8 mouse cellular contexts compared by ENCODE assay signal in the genomic region with DNA sequence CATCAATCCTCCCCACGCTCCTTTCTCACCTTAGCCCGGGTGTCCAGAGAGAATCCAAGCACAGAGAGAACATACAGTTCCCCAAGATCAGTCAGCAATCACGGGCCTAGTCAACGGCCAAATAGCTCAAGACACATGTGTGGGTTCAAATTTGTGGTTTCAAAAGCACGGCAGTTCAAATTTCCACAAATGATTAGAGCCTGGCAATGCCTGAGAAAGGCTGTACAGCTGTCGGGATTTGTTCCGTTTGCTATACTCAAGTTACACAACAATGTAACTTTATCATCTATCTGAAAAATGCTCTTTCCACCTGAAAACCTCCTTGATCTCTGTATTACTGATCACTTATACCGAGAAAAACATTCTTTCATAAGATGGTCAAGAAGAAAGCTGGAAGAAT. TPM values are rescaled to one million over a fixed set of nuclear protein-coding genes. Genes with fewer than 3 reads are reported as not detected.
A peak's percentile ranks its signal among the peaks of the same experiment; 100 is the strongest.
DNase-seq lines count a peak whose midpoint lies in the region; ATAC-seq lines count a peak whose summit lies in the region.

No protein-coding gene starts in this region.

- peaks cover 5% of the 10 kb centered on the region; the same call in 1 of the 2 replicates for H3K9me3 ChIP-seq in heart, embryonic 16.5 days (replicated peaks; ENCODE audit: control insufficient read depth, low read length)
- no peaks in the 10 kb centered on the region for H3K9me3 ChIP-seq in embryonic facial prominence, embryonic 11.5 days (replicated peaks; ENCODE audit: control insufficient read depth, low read length)
- H3K9me3 ChIP-seq in hindbrain, embryonic 15.5 days = no peaks in the 10 kb centered on the region
- no peaks in the 10 kb centered on the region for H3K9me3 ChIP-seq in midbrain, embryonic 14.5 days (ENCODE audit: control insufficient read depth, low read length)

- H3K4me3 ChIP-seq in heart, embryonic 16.5 days (ENCODE audit: low read length) = peak overlapping the region; percentile 80
- H3K4me3 ChIP-seq in embryonic facial prominence, embryonic 11.5 days (ENCODE audit: low read depth, low read length) = peak overlapping the region; percentile 60; the same call in 1 of the 2 replicates
- peak overlapping the region; percentile 83 for H3K4me3 ChIP-seq in hindbrain, embryonic 15.5 days
- H3K4me3 ChIP-seq in midbrain, embryonic 14.5 days (replicated peaks; ENCODE audit: low read depth, low read length) = peak overlapping the region; percentile 70

- DNase-seq in heart, postnatal 36 days = no peak
- peak; percentile 43 for DNase-seq in embryonic facial prominence, embryonic 11.5 days (ENCODE audit: low spot score)
- DNase-seq in midbrain, embryonic 14.5 days = no peak
- no peak for DNase-seq in cerebellum, adult 9-10 months
- no peak for DNase-seq in spleen, postnatal 36 days (ENCODE audit: low spot score in 2 of 2)
- no peak for DNase-seq in embryo, embryonic 11 days

- H3K27ac ChIP-seq in heart, embryonic 16.5 days (ENCODE audit: low read length) = 0 out of 2 replicates have a peak overlapping the region, but pooled peaks have one; percentile 29
- no peak overlapping the region for H3K27ac ChIP-seq in embryonic facial prominence, embryonic 11.5 days (replicated peaks; ENCODE audit: low read depth, low read length)
- H3K27ac ChIP-seq in hindbrain, embryonic 15.5 days (replicated peaks) = peak overlapping the region; percentile 93
- H3K27ac ChIP-seq in midbrain, embryonic 14.5 days (replicated peaks; ENCODE audit: low read depth, low read length) = peak overlapping the region; percentile 84; the same call in 1 of the 2 replicates

- H3K4me1 ChIP-seq in heart, embryonic 16.5 days (ENCODE audit: control insufficient read depth, insufficient read depth, low read length) = peaks cover 9% of the 10 kb centered on the region
- H3K4me1 ChIP-seq in embryonic facial prominence, embryonic 11.5 days (ENCODE audit: control insufficient read depth, insufficient read depth, low read length) = no peaks in the 10 kb centered on the region; the same call in 1 of the 2 replicates
- peaks cover 15% of the 10 kb centered on the region for H3K4me1 ChIP-seq in hindbrain, embryonic 15.5 days (replicated peaks)
- peaks cover 15% of the 10 kb centered on the region; the same call in 1 of the 2 replicates for H3K4me1 ChIP-seq in midbrain, embryonic 14.5 days (ENCODE audit: control insufficient read depth, insufficient read depth, low read length)

- peak overlapping the region; percentile 36; the same call in 1 of the 2 replicates for H3K9ac ChIP-seq in heart, embryonic 16.5 days (ENCODE audit: low read length)
- H3K9ac ChIP-seq in embryonic facial prominence, embryonic 11.5 days (replicated peaks; ENCODE audit: low read length) = no peak overlapping the region
- peak overlapping the region; percentile 81 for H3K9ac ChIP-seq in hindbrain, embryonic 15.5 days
- H3K9ac ChIP-seq in midbrain, embryonic 14.5 days (replicated peaks; ENCODE audit: low read length) = no peak overlapping the region

- peaks cover 3% of the 10 kb centered on the region; the same call in 1 of the 2 replicates for H3K27me3 ChIP-seq in heart, embryonic 16.5 days (ENCODE audit: control insufficient read depth, insufficient read depth, low read length)
- no peaks in the 10 kb centered on the region for H3K27me3 ChIP-seq in embryonic facial prominence, embryonic 11.5 days (ENCODE audit: control insufficient read depth, insufficient read depth, low read length)
- H3K27me3 ChIP-seq in hindbrain, embryonic 15.5 days = no peaks in the 10 kb centered on the region
- H3K27me3 ChIP-seq in midbrain, embryonic 14.5 days (ENCODE audit: control insufficient read depth, insufficient read depth, low read length) = no peaks in the 10 kb centered on the region

- intact Hi-C loops in heart, postnatal 36 days (cut with DNase I) = no loop called here

- no peaks in the 10 kb centered on the region for H3K36me3 ChIP-seq in heart, embryonic 16.5 days (ENCODE audit: control insufficient read depth, insufficient read depth)
- H3K36me3 ChIP-seq in embryonic facial prominence, embryonic 11.5 days (replicated peaks; ENCODE audit: control insufficient read depth, insufficient read depth, low read depth, low read length) = no peaks in the 10 kb centered on the region
- H3K36me3 ChIP-seq in hindbrain, embryonic 15.5 days = no peaks in the 10 kb centered on the region
- no peaks in the 10 kb centered on the region for H3K36me3 ChIP-seq in midbrain, embryonic 14.5 days (ENCODE audit: control insufficient read depth, insufficient read depth, low read length)

- no peak for ATAC-seq in heart, embryonic 16.5 days (replicated peaks; ENCODE audit: extremely low read depth, insufficient read depth, low FRiP score)
- ATAC-seq in embryonic facial prominence, embryonic 11.5 days (replicated peaks; ENCODE audit: insufficient number of reproducible peaks, low FRiP score, low TSS enrichment, low read depth) = no peak
- ATAC-seq in hindbrain, embryonic 15.5 days (ENCODE audit: low FRiP score, low read depth) = no peak
- no peak for ATAC-seq in midbrain, embryonic 14.5 days (ENCODE audit: low FRiP score, low TSS enrichment)

- peak overlapping the region; percentile 97 for H3K4me2 ChIP-seq in heart, embryonic 16.5 days (ENCODE audit: low read depth, low read length)
- peak overlapping the region; percentile 98 for H3K4me2 ChIP-seq in embryonic facial prominence, embryonic 11.5 days (ENCODE audit: low read depth, low read length)
- H3K4me2 ChIP-seq in hindbrain, embryonic 15.5 days = peak overlapping the region; percentile 94
- peak overlapping the region; percentile 69 for H3K4me2 ChIP-seq in midbrain, embryonic 14.5 days (ENCODE audit: low read length)

- 68% methylated on average over 8 of the region's 8 CpGs for WGBS in heart, embryonic 16.5 days
- WGBS in embryonic facial prominence, embryonic 11.5 days = 47% methylated on average over 8 of the region's 8 CpGs
- WGBS in hindbrain, embryonic 15.5 days = 65% methylated on average over 8 of the region's 8 CpGs
- 72% methylated on average over 8 of the region's 8 CpGs for WGBS in midbrain, embryonic 14.5 days

RNA-seq across cellular contexts. Expression of a gene that starts 0.5 kb away (rescaled TPM):
- polyA plus RNA-seq in heart, embryonic 16.5 days (2015; fragmentation: Nextera tagmentation; extraction: Ambion mirVana) = 0.76 and 1.3 TPM in 2 replicates
- 1 to 10 TPM; 2.2 to 2.4 TPM for total RNA-seq in heart, postnatal 36 days (2021)
- polyA plus RNA-seq in embryonic facial prominence, embryonic 11.5 days (2014; fragmentation: Nextera tagmentation; extraction: Ambion mirVana) = not detected in 2 replicates
- 0.57 and 0.98 TPM in 2 replicates for polyA plus RNA-seq in hindbrain, embryonic 15.5 days (2015; fragmentation: Nextera tagmentation; extraction: Ambion mirVana)
- 0.35 and 0.50 TPM in 2 replicates for polyA plus RNA-seq in midbrain, embryonic 14.5 days (2014; fragmentation: Nextera tagmentation; extraction: Ambion mirVana)

RNA-seq across cellular contexts. Expression of a gene that starts 39.1 kb away (rescaled TPM):
- polyA plus RNA-seq in heart, embryonic 16.5 days (2015; fragmentation: Nextera tagmentation; extraction: Ambion mirVana) = 0.05 TPM in 2 replicates
- total RNA-seq in heart, postnatal 36 days (2021) = under 1 TPM; 0.42 to 0.49 TPM
- polyA plus RNA-seq in embryonic facial prominence, embryonic 11.5 days (2014; fragmentation: Nextera tagmentation; extraction: Ambion mirVana) = not detected in 2 replicates
- polyA plus RNA-seq in hindbrain, embryonic 15.5 days (2015; fragmentation: Nextera tagmentation; extraction: Ambion mirVana) = 0.06 TPM in 1 of 2 replicates, not detected in the other
- polyA plus RNA-seq in midbrain, embryonic 14.5 days (2014; fragmentation: Nextera tagmentation; extraction: Ambion mirVana) = not detected in 2 replicates

Comparison
In these comparisons a context has a peak if more than half of its experiments do, and no peak if none do; other contexts are left out.
1. H3K9ac ChIP-seq: peak in heart, embryonic 16.5 days (single experiment) and hindbrain, embryonic 15.5 days (single experiment); none in embryonic facial prominence, embryonic 11.5 days (single experiment) and midbrain, embryonic 14.5 days (single experiment).
2. Peak in every context shown above with its lines, with median percentiles within 50 percentile points of each other: H3K4me2 ChIP-seq and H3K4me3 ChIP-seq.